Mouse (Mus musculus): ENCODE data around the gene Olfr889. TPM values are rescaled to one million over a fixed set of nuclear protein-coding genes. Genes with fewer than 3 reads are reported as not detected.
"Not testable (repeated sequence)": the region's sequence is repeated elsewhere in the genome, so short reads cannot be mapped to it uniquely, and the experiment has no call there.

The Olfr889 gene
- 0.04 and 0.05 TPM in 2 replicates for polyA plus RNA-seq (2015; fragmentation: Nextera tagmentation; extraction: Ambion mirVana)

GRCm38 (mm10) chr9:38114898-38115297 lies at the start of gene Olfr889:
Gene Olfr889, plus strand, starts transcription at chr9:38115198.
- no peaks in the 10 kb centered on the region for H3K4me1 ChIP-seq (ENCODE audit: control insufficient read depth, insufficient read depth, low read length)
- H3K4me3 ChIP-seq (replicated peaks; ENCODE audit: low read length) = no peak within 1 kb of the TSS
- no peaks in the 10 kb centered on the region for H3K27me3 ChIP-seq (ENCODE audit: control insufficient read depth, insufficient read depth, low read length)
- no peak within 1 kb of the TSS for H3K4me2 ChIP-seq (ENCODE audit: low read depth, low read length)
- ATAC-seq (ENCODE audit: insufficient read depth, low FRiP score) = no peak
- H3K27ac ChIP-seq (ENCODE audit: low read length) = no peak within 1 kb of the TSS
- H3K36me3 ChIP-seq (ENCODE audit: control insufficient read depth, insufficient read depth, low read length) = no peaks in the 10 kb centered on the region
- H3K9me3 ChIP-seq (replicated peaks; ENCODE audit: control insufficient read depth, low read length) = no peaks in the 10 kb centered on the region
- no peak within 1 kb of the TSS for H3K9ac ChIP-seq (ENCODE audit: low read length)

- Histone ChIP-seq H3K4me2 (ENCODE audit: low read depth, low read length) (no peak within 1 kb of the TSS), H3K36me3 (ENCODE audit: control insufficient read depth, insufficient read depth, low read length) (no peaks in the 10 kb centered on the region), H3K9ac (ENCODE audit: low read length) (no peak within 1 kb of the TSS), H3K27me3 (ENCODE audit: control insufficient read depth, insufficient read depth, low read length) (no peaks in the 10 kb centered on the region), H3K4me3 (replicated peaks; ENCODE audit: low read length) (no peak within 1 kb of the TSS), H3K9me3 (replicated peaks; ENCODE audit: control insufficient read depth, low read length) (no peaks in the 10 kb centered on the region), H3K27ac (ENCODE audit: low read length) (no peak within 1 kb of the TSS), H3K4me1 (ENCODE audit: control insufficient read depth, insufficient read depth, low read length) (no peaks in the 10 kb centered on the region)
- 73% methylated on average over 1 of the region's 1 CpGs for WGBS
- ATAC-seq (ENCODE audit: insufficient read depth, low FRiP score) = no peak
Observed at GRCm38 (mm10) chr9:38083772-38084171, 31.2 kb upstream of the Olfr889 start, which contains the start of gene Olfr887. Gene Olfr887, plus strand, starts transcription at chr9:38084072.

- H3K4me2 ChIP-seq (ENCODE audit: low read depth, low read length) = no peak within 1 kb of the TSS
- no peak within 1 kb of the TSS for H3K27ac ChIP-seq (ENCODE audit: low read length)
- no peak within 1 kb of the TSS for H3K9ac ChIP-seq (ENCODE audit: low read length)
- ATAC-seq (ENCODE audit: insufficient read depth, low FRiP score) = no peak
- H3K36me3 ChIP-seq (ENCODE audit: control insufficient read depth, insufficient read depth, low read length) = no peaks in the 10 kb centered on the region
- no peaks in the 10 kb centered on the region for H3K4me1 ChIP-seq (ENCODE audit: control insufficient read depth, insufficient read depth, low read length)
- no peaks in the 10 kb centered on the region for H3K9me3 ChIP-seq (replicated peaks; ENCODE audit: control insufficient read depth, low read length)
- H3K27me3 ChIP-seq (ENCODE audit: control insufficient read depth, insufficient read depth, low read length) = no peaks in the 10 kb centered on the region
- H3K4me3 ChIP-seq (replicated peaks; ENCODE audit: low read length) = no peak within 1 kb of the TSS
- 72% methylated on average over 1 of the region's 1 CpGs for whole genome bisulfite sequencing
Observed at GRCm38 (mm10) chr9:38107828-38108227, 7.2 kb upstream of the Olfr889 start, which contains the start of gene Olfr888. Gene Olfr888, plus strand, starts transcription at chr9:38108128.

- no peaks in the 10 kb centered on the region for H3K27me3 ChIP-seq (ENCODE audit: control insufficient read depth, insufficient read depth, low read length)
Observed at GRCm38 (mm10) chr9:38142217-38142616, 27.2 kb downstream of the Olfr889 start, which contains the start of gene Olfr890. Gene Olfr890, plus strand, starts transcription at chr9:38142517.

GRCm38 (mm10) chr9:38168341-38168740 lies 53.3 kb downstream of the Olfr889 start:
- not testable (repeated sequence) for H3K4me3 ChIP-seq (replicated peaks; ENCODE audit: low read length); H3K9ac ChIP-seq (ENCODE audit: low read length); ATAC-seq (ENCODE audit: insufficient read depth, low FRiP score); H3K9me3 ChIP-seq (replicated peaks; ENCODE audit: control insufficient read depth, low read length); H3K4me2 ChIP-seq (ENCODE audit: low read depth, low read length); H3K36me3 ChIP-seq (ENCODE audit: control insufficient read depth, insufficient read depth, low read length); H3K27me3 ChIP-seq (ENCODE audit: control insufficient read depth, insufficient read depth, low read length); H3K4me1 ChIP-seq (ENCODE audit: control insufficient read depth, insufficient read depth, low read length); H3K27ac ChIP-seq (ENCODE audit: low read length)
- WGBS = 44% methylated on average over 2 of the region's 2 CpGs

More at GRCm38 (mm10) chr9:38142217-38142616, 27.2 kb downstream of the Olfr889 start, which contains the start of gene Olfr890:
- Histone ChIP-seq H3K9me3 (replicated peaks; ENCODE audit: control insufficient read depth, low read length) (no peaks in the 10 kb centered on the region), H3K9ac (ENCODE audit: low read length) (no peak within 1 kb of the TSS), H3K4me1 (ENCODE audit: control insufficient read depth, insufficient read depth, low read length) (no peaks in the 10 kb centered on the region), H3K27ac (ENCODE audit: low read length) (no peak within 1 kb of the TSS), H3K36me3 (ENCODE audit: control insufficient read depth, insufficient read depth, low read length) (no peaks in the 10 kb centered on the region), H3K4me2 (ENCODE audit: low read depth, low read length) (no peak within 1 kb of the TSS), H3K4me3 (replicated peaks; ENCODE audit: low read length) (no peak within 1 kb of the TSS)
- ATAC-seq (ENCODE audit: insufficient read depth, low FRiP score) = no peak

Other genes starting within 250 kb of the Olfr889 start
- gene Olfr145, start 218.5 kb upstream of the Olfr889 start, polyA plus RNA-seq (2015; fragmentation: Nextera tagmentation; extraction: Ambion mirVana) = not detected in 2 replicates
- not detected in 2 replicates for gene Olfr878, start 197.4 kb upstream of the Olfr889 start, polyA plus RNA-seq (2015; fragmentation: Nextera tagmentation; extraction: Ambion mirVana)
- not detected in 2 replicates for gene Olfr881, start 123.4 kb upstream of the Olfr889 start, polyA plus RNA-seq (2015; fragmentation: Nextera tagmentation; extraction: Ambion mirVana)
- gene Olfr883, start 89.4 kb upstream of the Olfr889 start, polyA plus RNA-seq (2015; fragmentation: Nextera tagmentation; extraction: Ambion mirVana) = not detected in 2 replicates
- gene Olfr884, start 68.6 kb upstream of the Olfr889 start, polyA plus RNA-seq (2015; fragmentation: Nextera tagmentation; extraction: Ambion mirVana) = not detected in 2 replicates
- gene Olfr885, start 53.9 kb upstream of the Olfr889 start, polyA plus RNA-seq (2015; fragmentation: Nextera tagmentation; extraction: Ambion mirVana) = not detected in 2 replicates
- gene Olfr887, start 31.1 kb upstream of the Olfr889 start, polyA plus RNA-seq (2015; fragmentation: Nextera tagmentation; extraction: Ambion mirVana) = not detected in 2 replicates
- not detected in 2 replicates for gene Olfr888, start 7.1 kb upstream of the Olfr889 start, polyA plus RNA-seq (2015; fragmentation: Nextera tagmentation; extraction: Ambion mirVana)
- 0.03 TPM in 1 of 2 replicates, not detected in the other for gene Olfr890, start 27.3 kb downstream of the Olfr889 start, polyA plus RNA-seq (2015; fragmentation: Nextera tagmentation; extraction: Ambion mirVana)
- gene Olfr891, start 65.6 kb downstream of the Olfr889 start, polyA plus RNA-seq (2015; fragmentation: Nextera tagmentation; extraction: Ambion mirVana) = not detected in 2 replicates
- gene Olfr893, start 93.2 kb downstream of the Olfr889 start, polyA plus RNA-seq (2015; fragmentation: Nextera tagmentation; extraction: Ambion mirVana) = 0.06 TPM in 1 of 2 replicates, not detected in the other
- not detected in 2 replicates for gene Olfr894, start 102.9 kb downstream of the Olfr889 start, polyA plus RNA-seq (2015; fragmentation: Nextera tagmentation; extraction: Ambion mirVana)
- gene Olfr143, start 137.6 kb downstream of the Olfr889 start, polyA plus RNA-seq (2015; fragmentation: Nextera tagmentation; extraction: Ambion mirVana) = not detected in 2 replicates
- gene Olfr895, start 152.7 kb downstream of the Olfr889 start, polyA plus RNA-seq (2015; fragmentation: Nextera tagmentation; extraction: Ambion mirVana) = not detected in 2 replicates
- not detected in 2 replicates for gene Olfr896-ps1, start 175.9 kb downstream of the Olfr889 start, polyA plus RNA-seq (2015; fragmentation: Nextera tagmentation; extraction: Ambion mirVana)
- gene Olfr25, start 213.9 kb downstream of the Olfr889 start, polyA plus RNA-seq (2015; fragmentation: Nextera tagmentation; extraction: Ambion mirVana) = not detected in 2 replicates
- gene Olfr898, start 233.2 kb downstream of the Olfr889 start, polyA plus RNA-seq (2015; fragmentation: Nextera tagmentation; extraction: Ambion mirVana) = not detected in 2 replicates